Mouse (Mus musculus) spleen, adult 2 months (tissue): ENCODE results near the gene C2cd2l.

Experiments
- CTCF ChIP-seq: fragments of 200-500 bp; IDR thresholded peaks from 2 replicates; pipeline ENCODE4 v1.5.1; 2011; ENCODE audit warnings: mild to moderate bottlenecking, inconsistent platforms; ENCODE audit not compliant: insufficient read depth, insufficient read length, insufficient replicate concordance; ENCODE audit errors: extremely low read depth
- POLR2A ChIP-seq: fragments of 200-500 bp; IDR thresholded peaks from 2 replicates; pipeline ENCODE4 v1.6.1; 2011; ENCODE audit warnings: low read depth, low read length, inconsistent platforms

DNA sequence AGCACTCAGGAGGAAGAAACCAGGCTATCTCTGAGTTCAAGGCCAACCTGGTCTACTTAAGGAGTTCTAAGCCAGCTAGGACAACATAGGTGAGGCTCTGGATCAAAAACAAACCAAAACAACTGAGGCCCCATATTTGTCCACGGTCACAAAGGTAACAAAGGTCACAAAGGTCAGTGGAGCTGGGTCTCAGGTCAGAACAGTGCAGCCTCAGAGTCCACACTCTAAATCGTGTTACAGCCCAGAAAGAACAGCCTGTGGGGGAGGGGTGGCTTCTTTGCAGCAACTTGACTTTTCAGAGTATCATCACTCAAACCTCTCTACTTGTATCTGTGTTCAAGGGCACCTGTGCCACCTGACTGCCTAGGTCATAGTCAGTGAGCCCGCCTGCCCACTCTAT is 10.3 kb downstream of the C2cd2l start:
- TF ChIP-seq CTCF (no peak), POLR2A (no peak)
